Mouse (Mus musculus): ENCODE data around the gene Crip2.

Gene Crip2

DNA sequence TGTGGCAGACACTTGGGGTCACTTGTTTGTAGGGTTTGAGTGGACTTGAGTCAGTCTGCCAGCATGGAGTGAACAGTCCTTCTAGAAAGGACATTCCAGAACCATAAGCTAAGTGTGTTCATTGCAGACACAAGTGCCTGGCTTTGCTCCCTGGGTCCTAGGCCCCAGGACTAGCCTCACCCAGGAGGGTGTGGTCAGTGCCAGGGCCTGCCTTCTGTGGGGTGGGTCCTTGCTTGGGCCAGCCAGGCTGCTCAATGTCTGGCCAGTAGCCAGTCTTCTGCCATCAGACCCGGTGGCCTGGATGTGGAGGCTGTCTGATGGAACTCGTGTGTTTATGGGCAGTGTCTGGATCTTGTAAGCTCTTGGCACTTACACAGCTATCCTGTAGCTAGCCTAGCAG, 7.5 kb upstream of the Crip2 start:
- no peak for DNase-seq

- DNase-seq: no peak
Measured at GRCm38 (mm10) chr12:113133260-113133659, 6.8 kb upstream of the Crip2 start.

DNA sequence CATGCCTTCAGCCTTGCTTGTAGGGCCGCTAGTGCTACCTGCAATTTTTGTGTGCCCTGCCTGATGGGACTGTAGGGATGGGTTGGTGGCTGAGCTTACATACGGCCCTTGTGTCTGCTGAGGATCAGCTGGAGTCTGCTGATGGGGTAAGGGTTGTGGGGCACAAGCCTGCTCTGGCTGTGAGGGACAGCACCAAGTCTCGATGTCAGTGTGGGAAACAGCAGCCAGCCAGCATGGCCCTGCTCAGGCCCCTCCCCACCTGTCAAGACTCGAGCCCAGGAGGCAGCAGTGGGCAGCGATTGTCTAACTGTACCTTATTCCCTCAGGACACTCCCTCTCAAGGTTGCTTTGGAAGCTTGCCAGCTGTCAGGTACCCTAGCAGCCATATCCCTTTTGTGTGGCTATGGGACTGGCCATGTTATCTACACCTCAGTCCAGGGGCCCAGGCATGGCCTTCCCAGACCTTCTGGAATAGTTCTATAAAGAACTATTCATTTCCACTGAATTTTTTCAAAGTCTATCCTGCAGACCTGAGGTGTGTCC, 6.1 kb upstream of the Crip2 start:
- DNase-seq: no peak

- DNase-seq: no peak
Measured at GRCm38 (mm10) chr12:113134502-113134901, 5.5 kb upstream of the Crip2 start.

- DNase-seq: no peak
Measured at GRCm38 (mm10) chr12:113135401-113135800, 4.6 kb upstream of the Crip2 start.

GRCm38 (mm10) chr12:113136492-113137020, 3.5 kb upstream of the Crip2 start:
- no peak for DNase-seq

DNA sequence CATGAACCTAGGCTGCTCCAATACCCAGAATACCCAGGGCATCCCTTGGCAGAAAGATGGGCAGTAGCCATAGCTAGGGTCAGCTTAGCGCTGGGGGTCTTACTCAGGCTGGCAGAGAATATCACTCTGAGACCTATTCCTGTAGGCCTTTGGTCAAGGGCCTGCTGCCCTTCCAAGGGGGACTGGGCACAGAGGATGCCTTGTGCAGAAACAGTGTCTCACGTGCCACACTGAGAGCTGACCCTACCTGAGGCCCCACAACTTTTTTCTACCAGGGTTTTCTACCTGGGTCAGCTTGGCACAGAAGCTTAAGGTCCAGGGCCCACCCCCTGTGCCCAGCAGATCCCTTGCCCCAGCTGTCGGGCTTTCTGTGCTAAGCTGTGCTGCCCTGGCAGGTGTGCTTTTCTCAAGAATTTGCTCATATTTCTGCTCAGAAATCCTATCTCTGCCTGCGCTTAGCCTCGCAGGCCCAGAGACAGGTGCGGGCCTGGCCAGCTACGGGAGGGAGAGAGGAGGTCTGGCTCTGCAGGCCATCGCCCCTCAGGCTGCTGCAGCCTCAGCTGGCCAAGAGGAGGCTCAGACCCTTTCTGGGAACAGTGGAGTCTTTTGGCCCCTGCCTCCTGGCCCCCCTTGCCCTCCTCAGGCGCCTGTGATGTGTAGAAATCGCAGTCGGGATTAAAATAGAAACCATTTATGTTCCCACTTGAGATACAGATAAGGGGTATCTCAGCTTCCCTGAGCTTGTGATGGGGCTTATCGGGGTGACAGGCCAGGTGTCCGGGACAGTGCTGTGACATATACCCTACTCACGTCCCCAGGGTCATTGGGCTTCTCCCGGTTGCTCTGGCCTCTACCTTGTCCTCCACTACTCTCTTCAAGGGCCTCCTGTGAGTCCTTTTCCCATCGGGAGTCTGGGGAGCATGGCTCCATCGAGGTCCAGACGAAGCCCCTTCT, 2.5 kb upstream of the Crip2 start:
- no peak for DNase-seq

DNA sequence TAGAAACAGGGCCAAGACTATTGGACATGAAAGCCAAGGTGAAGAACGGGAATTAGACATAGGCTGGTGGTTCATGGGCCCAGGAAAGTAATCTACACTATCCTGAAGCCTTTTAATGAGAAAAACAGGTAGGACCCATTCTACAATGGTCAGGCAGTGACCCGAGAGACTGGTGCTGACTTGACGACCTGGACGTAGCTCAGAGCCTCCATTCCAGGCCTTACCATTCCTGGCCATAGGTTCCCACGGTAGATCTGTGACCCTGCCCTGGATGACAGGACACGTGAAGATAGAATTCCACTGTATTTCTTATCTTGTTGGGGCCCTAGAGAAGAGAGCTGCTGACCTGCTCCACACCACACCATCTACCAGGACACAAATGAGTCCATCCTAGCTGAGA, 1.7 kb upstream of the Crip2 start:
- no peak for DNase-seq

- no peak for DNase-seq
Measured at GRCm38 (mm10) chr12:113138901-113139864, 853 bp upstream of the Crip2 start.

DNA sequence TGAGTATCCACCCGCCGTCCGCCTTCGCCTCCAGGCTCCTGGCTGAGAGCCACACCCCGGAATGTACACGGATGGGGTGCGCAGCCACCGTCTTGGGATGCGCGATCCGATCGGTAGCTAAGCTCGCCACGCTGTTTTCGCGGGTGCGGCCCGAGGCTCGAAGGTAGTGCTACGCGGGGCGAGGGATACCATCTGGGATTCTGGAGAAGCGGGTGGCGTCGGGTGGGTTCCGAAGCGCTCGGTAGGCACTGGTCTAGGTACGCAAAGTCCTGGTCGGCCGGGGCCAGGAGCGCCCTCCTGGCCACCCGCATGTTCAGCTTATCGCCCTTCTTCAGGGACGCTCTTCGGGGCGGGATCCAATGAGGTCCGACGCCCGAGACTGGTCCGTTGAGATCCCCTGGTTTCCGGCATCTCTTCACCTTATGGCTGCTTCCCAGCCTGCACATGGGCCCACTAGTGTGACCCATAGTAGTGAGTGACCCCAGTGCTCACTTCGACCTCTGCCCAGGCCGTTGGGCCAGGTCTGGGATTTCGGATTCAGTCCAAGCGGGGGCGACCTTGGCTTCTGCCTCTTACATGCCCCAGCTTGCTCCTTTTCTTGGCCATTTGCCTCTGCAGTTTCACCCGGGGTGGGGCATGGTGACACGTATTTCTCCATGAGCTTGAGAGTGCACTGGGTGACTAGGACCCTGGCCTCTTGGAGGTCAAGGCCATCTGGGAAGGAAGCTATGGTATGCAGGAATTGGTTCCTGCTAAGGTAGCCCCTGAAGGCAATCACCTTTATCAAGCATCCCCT, 778 bp downstream of the Crip2 start:
- peak; percentile 63 for DNase-seq

DNA sequence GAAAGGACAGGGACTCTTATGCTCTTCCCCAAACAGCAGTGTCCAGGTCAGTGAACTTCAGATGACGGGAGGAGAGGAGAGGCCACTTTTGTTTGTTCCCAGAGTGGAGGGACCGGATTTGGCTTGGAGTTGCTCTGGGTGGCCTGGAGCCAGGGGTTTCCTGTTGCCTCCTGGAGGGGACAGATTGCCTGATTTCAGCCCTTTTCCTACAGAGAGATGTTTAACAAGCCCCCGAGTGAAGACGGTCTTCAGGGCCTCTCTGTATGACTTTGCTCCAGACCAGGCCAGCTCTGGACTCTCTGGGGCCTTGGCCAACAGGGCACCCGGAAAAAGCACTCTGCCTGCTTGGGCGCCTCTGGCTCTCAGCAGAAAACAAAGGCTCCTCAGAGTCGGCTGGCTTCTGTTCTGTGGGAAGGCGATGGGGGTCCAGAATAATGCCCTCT, 1.5 kb downstream of the Crip2 start:
- no peak for DNase-seq

GRCm38 (mm10) chr12:113142021-113142975, 2.3 kb downstream of the Crip2 start:
- DNase-seq: peak; percentile 46

DNA sequence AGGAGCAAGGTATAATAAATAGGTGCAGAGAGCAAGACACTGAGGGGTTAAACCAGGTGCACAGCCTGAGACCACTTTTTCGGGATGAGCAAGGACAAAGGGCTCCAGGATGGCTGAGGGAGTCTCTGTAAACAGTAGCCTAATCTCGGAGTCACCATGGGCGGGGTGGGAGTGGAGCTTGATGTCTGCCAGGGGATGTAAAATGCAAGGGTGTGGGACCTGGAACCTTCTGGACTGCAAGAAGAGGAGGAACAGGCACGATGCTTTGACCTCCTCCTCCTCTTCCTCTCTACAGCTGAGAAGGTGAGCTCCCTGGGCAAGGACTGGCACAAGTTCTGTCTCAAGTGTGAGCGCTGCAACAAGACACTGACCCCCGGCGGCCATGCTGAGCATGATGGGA, 3.1 kb downstream of the Crip2 start:
- DNase-seq: no peak

- DNase-seq: peak; percentile 45
Measured at GRCm38 (mm10) chr12:113144001-113144756, 4.1 kb downstream of the Crip2 start.

GRCm38 (mm10) chr12:113144886-113145285, 4.8 kb downstream of the Crip2 start:
- DNase-seq: no peak

DNA sequence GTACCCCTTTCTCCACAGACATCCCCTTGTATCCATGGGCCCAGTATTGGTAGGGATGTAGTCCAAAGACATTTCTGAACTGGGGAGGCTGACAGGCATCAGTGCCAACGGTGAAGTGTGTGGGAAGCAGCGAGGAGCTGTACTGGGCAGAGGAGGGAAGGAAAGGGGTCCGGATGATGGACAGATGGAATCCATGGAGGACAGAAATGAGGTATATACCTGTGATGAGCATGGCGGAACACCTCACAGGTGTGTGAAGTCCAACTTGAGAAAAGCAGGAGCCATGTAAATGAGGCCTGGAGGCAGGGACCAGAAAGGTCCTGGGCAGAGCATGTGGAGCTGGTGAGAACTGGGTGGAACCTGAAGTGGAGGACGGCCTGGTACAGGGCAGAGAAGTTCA, 5.6 kb downstream of the Crip2 start:
- DNase-seq: no peak

GRCm38 (mm10) chr12:113146112-113147057, 6.3 kb downstream of the Crip2 start, which contains the start of gene Crip1:
TSS of gene Crip1 (plus strand) at chr12:113146316.
- DNase-seq: peak; percentile 87

DNA sequence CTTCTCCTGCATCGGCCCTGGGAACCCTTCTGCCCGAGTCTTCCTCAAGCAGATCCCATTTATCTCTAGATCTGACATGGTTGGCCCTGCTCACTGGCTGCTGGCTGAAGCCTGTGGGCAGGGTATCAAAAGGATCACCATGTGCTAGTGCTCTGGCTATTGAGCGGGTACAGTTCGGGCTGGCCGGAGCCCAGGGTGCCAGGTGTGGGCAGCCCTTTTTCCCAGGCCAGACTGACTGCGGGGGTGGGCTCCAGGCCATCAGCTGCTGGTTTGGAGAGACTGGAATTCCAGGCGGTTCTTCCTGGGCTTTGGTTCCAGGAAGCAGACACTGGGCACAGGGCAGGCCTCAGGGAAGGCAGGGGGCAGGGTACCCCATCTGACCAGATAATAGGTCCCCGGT, 7.4 kb downstream of the Crip2 start:
- no peak for DNase-seq

All from liver (tissue).